Mouse (Mus musculus): ENCODE data around the gene Rxfp3. TPM values are rescaled to one million over a fixed set of nuclear protein-coding genes. Genes with fewer than 3 reads are reported as not detected.
"Not testable (repeated sequence)": the region's sequence is repeated elsewhere in the genome, so short reads cannot be mapped to it uniquely, and the experiment has no call there.

Gene Rxfp3
- total RNA-seq, 2 experiments from 2014 or later: not detected

- 0 out of 2 replicates have a peak, but pooled peaks have one; percentile 17 for ATAC-seq (replicated peaks; ENCODE audit: poor library complexity)
Measured at GRCm38 (mm10) chr15:11036535-11037375, 1.0 kb downstream of the Rxfp3 start.

GRCm38 (mm10) chr15:11035947-11036474 is 1.8 kb downstream of the Rxfp3 start:
- ATAC-seq (replicated peaks; ENCODE audit: poor library complexity): no peak

GRCm38 (mm10) chr15:11030188-11030587 is 7.6 kb downstream of the Rxfp3 start:
- ATAC-seq (replicated peaks; ENCODE audit: poor library complexity): no peak

GRCm38 (mm10) chr15:11026801-11027561 is 10.8 kb downstream of the Rxfp3 start:
- ATAC-seq (replicated peaks; ENCODE audit: poor library complexity): no peak

- no peak for ATAC-seq (replicated peaks; ENCODE audit: poor library complexity)
Measured at GRCm38 (mm10) chr15:11014931-11015330, 22.9 kb downstream of the Rxfp3 start.

- no peak for ATAC-seq (replicated peaks; ENCODE audit: poor library complexity)
Measured at GRCm38 (mm10) chr15:11010976-11011548, 26.7 kb downstream of the Rxfp3 start.

- ATAC-seq (replicated peaks; ENCODE audit: poor library complexity): no peak
Measured at GRCm38 (mm10) chr15:11008756-11009155, 29.0 kb downstream of the Rxfp3 start.

- no peak for ATAC-seq (replicated peaks; ENCODE audit: poor library complexity)
Measured at GRCm38 (mm10) chr15:11004646-11005045, 33.1 kb downstream of the Rxfp3 start.

GRCm38 (mm10) chr15:11003791-11004190 is 34.0 kb downstream of the Rxfp3 start:
- ATAC-seq (replicated peaks; ENCODE audit: poor library complexity): no peak

GRCm38 (mm10) chr15:11000421-11000820 is 37.4 kb downstream of the Rxfp3 start, which contains the start of gene Slc45a2:
TSS of gene Slc45a2 (plus strand) at chr15:11000721.
- ATAC-seq (replicated peaks; ENCODE audit: poor library complexity): no peak

GRCm38 (mm10) chr15:10999832-11000231 is 38.0 kb downstream of the Rxfp3 start:
- no peak for ATAC-seq (replicated peaks; ENCODE audit: poor library complexity)

- no peak for ATAC-seq (replicated peaks; ENCODE audit: poor library complexity)
Measured at GRCm38 (mm10) chr15:10991566-10991965, 46.2 kb downstream of the Rxfp3 start.

- ATAC-seq (replicated peaks; ENCODE audit: poor library complexity): no peak
Measured at GRCm38 (mm10) chr15:10990411-10990810, 47.4 kb downstream of the Rxfp3 start.

GRCm38 (mm10) chr15:10986477-10986876 is 51.3 kb downstream of the Rxfp3 start:
- not testable (repeated sequence) for ATAC-seq (replicated peaks; ENCODE audit: poor library complexity)

GRCm38 (mm10) chr15:10985756-10986155 is 52.0 kb downstream of the Rxfp3 start:
- ATAC-seq (replicated peaks; ENCODE audit: poor library complexity): no peak

Other genes with a start within 250 kb of the Rxfp3 start
- gene C1qtnf3, start 85.7 kb downstream of the Rxfp3 start, total RNA-seq (2015): not detected in 2 replicates
- not detected in 2 replicates for gene C1qtnf3, start 85.7 kb downstream of the Rxfp3 start, total RNA-seq (2017)
- 2.6 and 2.8 TPM in 2 replicates for gene Amacr, start 56.2 kb downstream of the Rxfp3 start, total RNA-seq (2015)
- 2.0 and 3.3 TPM in 2 replicates for gene Amacr, start 56.2 kb downstream of the Rxfp3 start, total RNA-seq (2017)
- gene Slc45a2, start 37.3 kb downstream of the Rxfp3 start, total RNA-seq (2015): not detected in 2 replicates
- not detected in 2 replicates for gene Slc45a2, start 37.3 kb downstream of the Rxfp3 start, total RNA-seq (2017)
- 0.02 and 0.05 TPM in 2 replicates for gene Adamts12, start 26.8 kb upstream of the Rxfp3 start, total RNA-seq (2015)
- 0.41 TPM in 1 of 2 replicates, not detected in the other for gene Adamts12, start 26.8 kb upstream of the Rxfp3 start, total RNA-seq (2017)

Measured in megakaryocyte progenitor cell, adult 5-6 weeks (primary cell).